Mouse (Mus musculus): Measurements from ENCODE around the gene Mpp3.
A peak's percentile ranks its signal among the peaks of the same experiment; 100 is the strongest.

Mpp3 gene

DNA sequence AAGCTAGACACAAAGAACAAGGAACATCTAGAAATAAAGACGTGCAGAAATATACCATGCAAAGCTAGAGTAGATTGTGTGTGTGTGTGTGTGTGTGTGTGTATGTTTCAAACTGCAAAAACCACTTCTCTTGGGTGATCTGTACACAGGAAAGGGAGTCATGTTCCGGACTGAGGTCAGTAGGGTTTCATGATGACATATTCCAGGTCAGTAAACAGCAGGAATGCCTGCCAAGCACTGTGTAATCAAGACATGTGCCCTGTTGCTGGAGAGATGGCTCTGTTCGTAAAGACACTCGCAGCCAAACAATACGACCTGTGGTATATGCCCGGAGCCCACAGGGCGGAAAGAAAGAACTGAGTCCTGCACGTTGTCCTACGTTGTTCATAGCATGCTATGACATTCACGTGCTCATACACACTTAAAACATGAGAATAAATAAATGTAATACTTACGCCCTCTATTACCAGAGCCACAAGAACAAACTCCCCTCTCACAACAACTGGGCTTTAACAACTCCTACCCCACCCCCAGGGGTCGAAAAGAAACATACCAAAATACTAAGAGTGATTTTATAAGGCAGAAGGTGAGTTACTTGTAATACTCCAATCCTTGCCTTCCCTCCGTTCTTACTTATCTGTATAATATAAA is 11.4 kb upstream of the Mpp3 start:
- no peak for DNase-seq (ENCODE audit: low read depth)

GRCm38 (mm10) chr11:102037789-102038188 is 9.5 kb upstream of the Mpp3 start:
- no peak for DNase-seq (ENCODE audit: low read depth)

DNA sequence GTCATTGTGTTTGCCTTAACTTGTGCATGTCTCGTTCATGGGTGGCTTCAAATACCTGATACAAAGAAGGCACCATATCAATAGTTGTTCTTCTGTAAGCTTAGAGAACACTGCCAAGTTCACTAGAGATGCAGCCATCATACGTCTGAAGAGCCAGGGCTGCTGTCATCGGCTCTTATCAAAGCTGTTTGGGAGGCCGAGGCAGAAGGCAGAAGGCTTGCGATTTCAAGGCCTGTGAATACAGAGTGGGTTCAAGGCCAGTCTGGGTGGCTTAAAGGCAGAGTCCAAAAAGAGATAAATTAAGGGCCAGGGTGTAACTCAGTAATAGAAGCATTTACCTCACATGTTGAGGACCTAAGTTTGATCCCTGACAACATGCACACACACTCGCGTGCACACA is 8.1 kb upstream of the Mpp3 start:
- DNase-seq (ENCODE audit: low read depth): no peak

DNA sequence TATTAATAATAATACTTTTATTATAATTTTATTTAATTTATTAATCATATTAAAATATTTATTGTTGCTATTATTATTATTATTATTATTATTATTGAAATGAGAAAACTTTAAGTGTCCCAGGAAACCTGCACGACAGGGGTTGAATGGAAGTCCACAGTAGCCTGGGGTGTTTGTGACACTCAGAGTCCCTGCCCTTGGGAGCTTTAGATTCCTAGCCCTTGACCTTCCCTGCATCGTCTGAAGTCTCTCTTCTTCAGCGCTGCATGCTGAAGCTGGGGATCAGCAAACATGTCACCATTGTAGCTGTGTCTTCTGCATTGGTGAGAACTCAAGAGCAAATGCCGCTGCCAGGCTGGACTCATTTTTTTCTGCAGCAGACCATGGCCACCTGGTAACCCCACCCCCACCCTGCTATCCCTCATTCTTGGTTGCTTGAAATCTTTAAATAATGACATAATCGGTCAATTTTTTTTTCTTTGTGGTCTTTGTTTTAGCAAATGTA is 7.2 kb upstream of the Mpp3 start:
- no peak for DNase-seq (ENCODE audit: low read depth)

- DNase-seq (ENCODE audit: low read depth): no peak
Observed at GRCm38 (mm10) chr11:102034887-102035286, 6.6 kb upstream of the Mpp3 start.

DNA sequence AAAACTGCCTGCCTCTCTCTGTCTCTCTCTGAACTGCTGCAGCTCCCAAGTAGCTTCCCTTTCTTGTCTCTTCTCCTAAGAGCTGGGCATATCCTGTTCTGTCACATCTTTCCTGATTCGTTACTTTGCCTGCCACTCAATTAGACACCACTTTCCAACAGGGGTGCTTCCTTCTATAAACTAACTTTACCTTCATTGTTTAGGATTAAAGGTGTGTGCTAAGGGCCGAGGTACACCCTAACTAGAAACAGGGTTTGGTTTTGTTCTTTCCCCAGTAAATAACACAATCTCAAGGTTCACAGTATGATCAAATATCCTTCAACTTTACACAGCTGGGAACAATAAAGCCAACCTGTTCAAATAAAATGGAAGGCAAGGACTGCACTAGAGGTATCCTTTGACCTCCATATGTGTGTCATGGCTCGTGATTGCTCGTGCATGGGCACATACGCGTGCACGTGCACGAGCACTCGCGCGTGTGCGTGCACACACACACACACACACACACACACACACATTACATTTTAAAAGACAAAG is 4.9 kb upstream of the Mpp3 start:
- DNase-seq (ENCODE audit: low read depth): no peak

DNA sequence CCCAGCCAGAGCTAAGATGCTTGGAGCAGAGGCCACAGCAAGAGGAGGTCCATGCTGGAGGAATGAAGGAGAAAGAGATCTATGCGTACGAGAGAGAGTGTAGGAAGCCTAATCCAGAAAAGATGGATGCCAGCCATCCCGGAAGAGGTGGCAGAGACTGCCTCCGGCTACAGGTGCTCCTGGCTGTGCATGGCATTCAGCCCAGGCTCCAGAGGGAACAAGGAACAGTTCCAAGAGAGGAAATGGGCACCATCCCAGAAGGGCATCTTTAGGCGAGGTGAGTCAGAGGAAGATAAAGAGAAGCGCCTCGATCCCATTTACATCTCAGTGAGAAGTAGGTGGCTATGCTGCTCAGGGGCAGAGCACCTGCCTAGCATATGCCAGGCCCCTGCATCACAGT is 2.9 kb upstream of the Mpp3 start:
- DNase-seq (ENCODE audit: low read depth): no peak

- DNase-seq (ENCODE audit: low read depth): no peak
Observed at GRCm38 (mm10) chr11:102029966-102030365, 1.7 kb upstream of the Mpp3 start.

- no peak for DNase-seq (ENCODE audit: low read depth)
Observed at GRCm38 (mm10) chr11:102029304-102029703, 1.0 kb upstream of the Mpp3 start.

DNA sequence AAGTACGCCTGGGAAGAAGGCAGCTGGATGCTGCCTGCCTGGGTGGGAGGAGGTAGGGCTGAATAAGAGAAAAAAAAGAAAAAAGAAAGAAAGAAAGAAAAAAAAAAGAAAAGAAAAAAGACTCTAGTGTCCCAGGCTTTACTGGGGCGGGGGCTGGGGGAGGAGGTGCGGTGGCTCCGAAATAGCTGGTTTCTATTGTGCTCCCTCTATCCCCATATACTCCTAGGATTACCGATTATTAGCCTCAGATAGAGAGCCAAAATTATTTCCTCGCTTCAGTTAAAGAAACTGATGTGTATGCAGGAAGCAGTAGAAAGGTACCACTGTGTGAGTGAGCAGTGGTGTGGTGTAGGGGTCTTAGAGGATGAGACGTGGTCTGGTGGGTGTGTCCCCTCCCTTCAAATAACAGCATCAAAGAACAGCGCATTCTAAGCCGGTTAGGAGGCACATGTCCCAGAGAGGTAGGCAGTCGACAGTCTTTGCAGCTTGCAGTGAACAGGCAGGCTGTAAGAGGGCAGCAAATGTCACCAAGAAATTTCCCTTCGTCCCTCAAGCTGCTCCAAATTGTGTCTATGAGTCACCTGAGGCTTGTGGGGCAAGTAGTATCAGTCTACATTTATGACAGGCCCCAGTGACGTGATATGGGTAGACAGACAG is 772 bp downstream of the Mpp3 start:
- DNase-seq (ENCODE audit: low read depth): peak; percentile 18

DNA sequence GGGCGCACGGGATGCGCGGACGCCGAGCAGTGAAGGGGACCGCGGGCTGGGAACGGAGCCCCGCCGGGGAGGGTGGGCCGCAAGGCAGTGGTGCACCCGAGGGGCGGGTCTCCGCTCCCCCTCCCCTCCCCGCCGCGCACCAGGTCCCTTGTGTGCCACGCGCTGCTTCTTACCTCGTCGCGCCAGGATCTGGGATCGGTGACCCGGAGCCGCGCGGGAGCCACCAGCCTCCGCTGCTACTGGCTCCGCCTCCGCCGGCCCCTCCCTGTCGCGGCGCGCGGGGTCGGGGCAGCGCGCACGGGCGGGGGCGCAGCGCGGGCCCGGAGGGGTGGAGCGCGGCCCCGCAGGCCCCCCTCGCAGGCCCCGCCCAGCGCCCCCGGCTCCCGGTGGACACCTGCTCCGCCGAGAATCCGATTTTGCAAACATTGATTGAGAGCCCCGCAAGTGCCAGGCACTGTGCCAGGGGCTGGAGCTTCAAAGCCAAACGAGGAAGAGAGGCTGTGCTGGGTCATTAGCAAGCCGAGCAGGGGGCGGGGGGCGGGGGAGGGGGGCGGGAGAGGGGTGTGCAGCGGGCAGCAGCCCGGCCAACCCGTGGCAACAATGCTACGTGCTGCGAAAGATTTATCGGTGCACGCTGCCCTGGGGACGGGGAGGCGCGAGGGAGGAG is 1.4 kb downstream of the Mpp3 start:
- DNase-seq (ENCODE audit: low read depth): no peak

DNA sequence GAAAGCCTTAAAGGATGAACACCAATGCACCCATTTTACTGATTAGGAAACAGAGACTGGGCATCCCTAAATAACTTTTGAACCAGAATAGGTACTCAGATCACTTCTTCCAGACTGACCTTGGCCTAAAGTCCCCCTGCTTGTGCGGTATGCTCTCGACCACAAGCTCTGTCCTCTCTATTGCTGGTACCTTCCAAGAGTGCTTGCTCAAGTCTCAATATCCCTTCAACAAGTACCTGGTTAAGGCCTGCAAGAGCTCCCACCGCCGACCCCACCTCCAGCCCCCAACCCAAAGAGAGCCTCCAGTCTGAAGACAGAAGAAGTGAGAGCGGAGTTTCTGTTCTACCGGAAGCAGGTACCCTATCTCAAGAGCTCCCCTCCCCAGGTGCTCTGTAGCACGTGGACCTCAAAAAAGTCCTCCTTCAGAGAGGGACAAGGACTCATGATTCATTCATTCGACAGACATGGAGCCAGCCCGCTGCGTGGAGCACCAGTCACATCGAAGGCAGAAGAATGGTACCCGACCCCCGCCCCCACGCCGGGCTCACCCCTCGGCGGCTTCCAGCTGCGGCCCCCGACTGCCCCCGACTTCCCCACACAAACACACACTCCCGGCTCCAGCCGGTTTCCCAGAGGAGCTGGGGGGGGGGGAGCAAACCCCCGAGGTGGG is 2.1 kb downstream of the Mpp3 start:
- DNase-seq (ENCODE audit: low read depth): no peak

DNA sequence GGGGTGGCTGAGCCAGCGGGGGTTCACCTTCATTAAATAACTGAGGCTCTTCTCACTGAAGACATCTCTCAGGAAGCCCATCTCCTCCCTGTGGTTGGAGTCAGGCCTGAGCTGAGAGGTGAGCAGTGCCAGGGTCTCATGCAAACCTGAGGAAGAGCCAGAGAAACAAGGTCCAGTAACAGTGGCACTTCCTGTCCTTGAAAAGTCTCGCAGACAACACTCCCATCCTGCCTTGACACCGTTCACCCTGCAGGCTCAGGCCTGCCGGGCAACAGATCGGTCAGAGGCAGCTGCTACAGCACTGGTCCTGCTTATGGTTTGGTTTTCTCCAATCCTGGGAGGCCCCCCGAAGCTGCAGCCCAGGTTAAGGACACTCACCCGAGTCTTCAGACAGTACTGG is 2.9 kb downstream of the Mpp3 start:
- DNase-seq (ENCODE audit: low read depth): no peak

DNA sequence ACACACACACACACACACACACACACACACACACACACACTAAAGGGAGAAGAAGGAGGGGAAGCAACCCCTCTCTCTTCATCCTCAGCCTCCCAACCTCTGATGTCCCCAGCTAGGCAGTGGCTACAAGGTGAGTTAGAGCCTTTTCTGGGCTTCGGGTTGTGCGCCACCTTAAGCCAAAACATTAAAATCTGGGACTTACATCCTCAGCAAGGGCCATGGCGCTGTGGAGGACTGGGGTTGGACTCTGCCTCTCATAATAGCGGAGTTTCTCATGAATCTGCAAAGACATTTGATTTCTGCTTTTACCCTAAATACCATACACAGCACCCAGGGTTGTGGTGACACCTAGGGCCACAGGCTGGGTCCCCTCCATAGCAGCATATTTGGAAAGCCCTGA is 3.4 kb downstream of the Mpp3 start:
- no peak for DNase-seq (ENCODE audit: low read depth)

- DNase-seq (ENCODE audit: low read depth): no peak
Observed at GRCm38 (mm10) chr11:102024084-102024758, 4.0 kb downstream of the Mpp3 start.

DNA sequence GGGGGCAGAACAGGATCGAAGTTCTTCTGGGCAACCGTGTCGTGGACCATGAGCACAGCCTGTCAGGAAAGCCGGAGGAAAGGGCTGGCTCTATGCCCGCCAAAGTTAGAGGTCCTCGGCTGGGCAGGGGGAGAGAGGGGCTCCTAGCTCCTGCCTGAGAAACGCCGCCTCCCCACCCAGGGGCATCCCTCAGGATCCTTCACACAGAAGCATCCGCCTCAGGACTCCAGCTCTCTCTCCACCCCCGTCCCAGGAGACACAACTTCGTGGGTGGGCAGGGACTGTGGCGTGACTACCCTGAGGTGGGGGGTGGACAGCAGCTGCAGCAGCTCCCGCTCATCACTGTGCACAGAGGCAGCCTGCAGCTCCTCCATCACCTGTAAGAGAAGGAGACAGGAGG is 4.9 kb downstream of the Mpp3 start:
- DNase-seq (ENCODE audit: low read depth): no peak

- no peak for DNase-seq (ENCODE audit: low read depth)
Observed at GRCm38 (mm10) chr11:102021196-102021595, 7.1 kb downstream of the Mpp3 start.

DNA sequence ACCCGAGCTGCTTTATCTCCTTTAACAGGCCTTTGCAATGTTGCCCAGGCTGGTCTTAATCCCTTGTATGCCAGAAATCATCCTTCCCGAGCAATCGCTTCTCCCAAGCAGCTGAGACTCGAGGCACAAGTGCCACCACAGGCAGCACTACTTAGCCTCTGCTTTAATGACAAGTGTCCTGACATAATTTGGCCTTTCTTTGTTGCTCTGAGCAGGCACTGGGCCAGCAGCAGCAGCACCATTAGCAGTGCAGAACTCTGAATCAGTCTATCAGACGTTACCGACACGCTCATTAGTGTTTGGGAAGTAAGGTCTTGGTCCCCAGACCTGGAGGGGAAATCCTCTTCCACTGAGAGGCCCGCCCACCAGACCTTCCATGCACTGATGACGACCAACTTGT is 8.5 kb downstream of the Mpp3 start:
- no peak for DNase-seq (ENCODE audit: low read depth)

- no peak for DNase-seq (ENCODE audit: low read depth)
Observed at GRCm38 (mm10) chr11:102016136-102016535, 12.1 kb downstream of the Mpp3 start.

DNA sequence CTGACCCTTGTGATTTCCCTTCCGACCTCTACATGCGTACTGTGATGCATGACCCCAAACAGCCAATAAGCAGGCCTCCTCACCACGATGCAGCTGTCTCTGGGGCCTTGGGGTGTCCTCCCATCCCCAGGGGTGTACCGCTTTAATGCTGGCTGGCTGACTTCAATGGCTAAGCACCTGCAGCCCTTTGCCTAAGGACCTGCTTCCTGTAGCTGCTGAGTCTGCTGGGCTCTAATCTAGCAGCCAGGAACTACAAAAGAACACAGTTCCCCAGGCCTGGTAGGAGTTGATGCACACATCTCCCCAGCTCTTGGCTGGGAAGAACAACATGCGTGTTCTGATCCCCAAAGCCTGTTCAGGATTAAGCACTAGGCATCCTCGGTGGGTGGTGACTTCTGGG is 12.8 kb downstream of the Mpp3 start:
- DNase-seq (ENCODE audit: low read depth): no peak

DNA sequence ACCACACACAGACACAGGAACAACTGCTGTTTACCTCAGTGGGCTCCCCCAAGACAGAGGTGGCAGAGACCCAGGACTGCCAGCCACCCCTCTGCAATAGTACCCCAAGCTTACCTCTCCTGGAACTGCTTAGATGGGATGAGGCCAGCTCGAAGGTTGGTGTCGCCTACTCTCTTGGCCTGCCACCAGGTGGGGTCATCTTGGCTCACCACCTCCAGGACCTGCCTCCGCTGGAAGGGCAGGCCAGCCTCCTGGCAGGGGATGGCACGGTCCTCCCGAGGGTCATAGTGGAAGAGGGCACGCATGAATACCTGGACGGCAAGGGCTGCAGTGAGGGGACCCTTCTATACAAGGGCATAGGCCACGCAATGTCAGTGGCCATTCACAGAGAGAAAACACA is 15.1 kb downstream of the Mpp3 start:
- no peak for DNase-seq (ENCODE audit: low read depth)

DNA sequence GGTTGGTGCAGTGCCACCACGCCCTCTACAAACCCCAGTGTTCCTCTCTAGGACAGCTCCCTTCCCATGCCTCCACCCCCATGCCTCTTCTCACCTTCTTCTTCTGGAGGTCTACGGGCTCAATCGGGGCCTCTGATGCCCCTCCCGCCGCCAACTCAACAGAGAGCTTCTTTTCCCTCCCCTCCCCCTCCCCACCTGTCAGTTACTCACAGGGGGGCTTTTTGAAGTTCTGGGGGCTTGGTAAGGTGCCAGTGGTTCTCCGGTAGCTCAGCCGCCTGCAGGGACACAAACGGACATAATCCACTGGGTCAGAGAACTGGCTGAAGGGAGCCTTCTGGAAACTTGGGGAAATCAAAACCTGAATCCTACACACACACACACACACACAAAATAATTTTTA is 16.8 kb downstream of the Mpp3 start:
- DNase-seq (ENCODE audit: low read depth): no peak
